Mouse (Mus musculus): Measurements from ENCODE around the gene Pdgfc.

DNA sequence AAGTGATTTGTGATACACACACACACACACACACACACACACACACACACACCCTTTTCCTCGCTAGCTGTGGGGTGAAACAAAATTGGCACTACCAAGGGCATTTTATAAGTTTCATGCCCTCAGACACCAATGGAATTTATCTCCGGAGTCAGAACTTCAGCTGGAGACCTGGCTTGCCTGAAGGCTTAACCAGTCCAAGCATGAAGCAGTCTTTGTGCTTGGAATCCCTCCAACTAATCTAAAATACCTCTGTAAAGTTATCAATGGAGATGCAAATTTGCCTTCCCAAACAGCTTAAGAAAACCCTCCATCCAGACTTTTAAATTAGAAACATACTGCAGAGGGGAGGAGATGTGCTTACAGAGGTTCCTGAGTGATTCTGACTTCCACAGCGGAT, 6.3 kb upstream of the Pdgfc start:
- TF ChIP-seq GATA1 (IDR thresholded peaks at IDR 0.05; ENCODE audit: low read length) = no peak
- TF ChIP-seq TAL1 (IDR thresholded peaks at IDR 0.05; ENCODE audit: low read length) = no peak

All from erythroblast, embryonic 14.5 days (primary cell).